Comparison of ENCODE assay signal across 21 mouse cellular contexts in genomic region chr1:161900129-161900528, GRCm38 (mm10).
"Had no signal": no experiment of that assay in that cellular context is flagged by ENCODE, and none has a peak within 500 bp of the region (broad histone marks: within the 10 kb centered on the region; RNA-seq: fewer than 3 reads in every experiment).

No protein-coding gene starts in this region.

- H3K27ac ChIP-seq: left cerebral cortex, adult 2 months; limb, embryonic 13.5 days; liver, embryonic 13.5 days; midbrain, embryonic 10.5 days; midbrain, embryonic 13.5 days; neural tube, embryonic 13.5 days; stomach, postnatal 0 days had no signal

- H3K4me1 ChIP-seq: limb, embryonic 13.5 days; neural tube, embryonic 13.5 days had no signal

- H3K4me3 ChIP-seq: left cerebral cortex, adult 2 months; limb, embryonic 13.5 days; liver, embryonic 13.5 days; megakaryocyte, embryonic 14.5 days; midbrain, embryonic 10.5 days; midbrain, embryonic 13.5 days; myocyte; neural tube, embryonic 13.5 days had no signal

- H3K9ac ChIP-seq: limb, embryonic 13.5 days; liver, embryonic 13.5 days; midbrain, embryonic 13.5 days; neural tube, embryonic 13.5 days had no signal

- H3K36me3 ChIP-seq: limb, embryonic 13.5 days; liver, embryonic 13.5 days; midbrain, embryonic 10.5 days; midbrain, embryonic 13.5 days; neural tube, embryonic 13.5 days had no signal

- H3K9me3 ChIP-seq: liver, embryonic 13.5 days; megakaryocyte, embryonic 14.5 days; midbrain, embryonic 10.5 days; midbrain, embryonic 13.5 days; neural tube, embryonic 13.5 days had no signal

- H3K4me2 ChIP-seq: limb, embryonic 13.5 days; liver, embryonic 13.5 days; midbrain, embryonic 13.5 days; neural tube, embryonic 13.5 days had no signal

- H3K27me3 ChIP-seq: limb, embryonic 13.5 days; liver, embryonic 13.5 days; megakaryocyte, embryonic 14.5 days; midbrain, embryonic 13.5 days; neural tube, embryonic 13.5 days had no signal

- DNase-seq: kidney, adult 18-20 months; kidney, adult 9 months; kidney, postnatal 14 days; layer of hippocampus, postnatal 36 days; liver, embryonic 13.5 days; lung, adult 2 months; lung, postnatal 14 days; lung, postnatal 4 days; thymus, adult 2 months; thymus, postnatal 14 days; thymus, postnatal 4 days had no signal

- ATAC-seq: intestine, embryonic 16.5 days; midbrain, embryonic 13.5 days; midbrain, embryonic 16.5 days had no signal
